Mouse (Mus musculus): ENCODE measurements around the gene Pigm. TPM values are rescaled to one million over a fixed set of nuclear protein-coding genes. Genes with fewer than 3 reads are reported as not detected.

Pigm gene
- total RNA-seq, 2 experiments from 2014 or later, result 3.3 to 4.0 TPM

DNA sequence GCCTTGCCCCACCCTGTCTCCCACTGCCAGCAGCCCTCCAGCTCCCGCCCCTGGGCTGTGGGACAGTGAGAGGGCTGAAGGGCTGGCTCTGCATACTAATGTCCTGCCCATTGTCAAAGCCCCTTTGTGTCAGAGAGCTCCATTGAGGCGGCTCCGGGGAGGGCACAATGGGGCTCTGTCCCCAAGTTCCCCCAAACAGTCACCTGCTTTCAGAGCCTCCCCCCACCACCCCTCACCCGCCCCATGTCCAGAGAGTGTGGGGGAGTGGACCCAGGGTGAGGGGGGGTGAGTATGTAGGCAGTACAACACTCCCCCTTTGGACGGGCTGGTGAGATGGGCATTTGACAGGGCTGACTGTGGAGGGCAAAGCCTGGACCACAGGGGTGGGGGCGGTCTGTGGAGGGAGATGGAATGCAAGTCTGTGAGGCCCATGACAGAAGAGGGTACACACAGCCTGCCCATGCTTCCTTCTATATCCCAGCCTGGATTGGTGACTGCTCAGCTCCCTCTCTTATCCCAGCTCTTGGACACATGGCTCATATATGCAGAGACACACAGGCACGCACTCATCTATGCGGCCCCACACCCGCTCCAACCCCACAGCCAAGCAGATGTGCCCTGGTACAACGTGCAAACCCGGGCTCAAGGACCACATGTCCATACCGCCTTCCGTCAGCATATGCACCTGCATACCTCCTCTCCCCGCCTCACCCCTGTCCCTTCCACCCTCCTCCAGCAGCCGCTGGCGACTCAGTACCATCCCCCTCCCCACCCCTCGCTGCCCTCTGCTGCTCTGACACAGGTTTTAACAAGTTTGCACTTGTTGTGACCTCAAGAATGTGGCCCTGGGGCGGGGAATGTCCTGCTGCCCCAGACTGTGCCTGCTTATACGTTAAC is 26.2 kb upstream of the Pigm start:
- intact Hi-C loops (cut with DNase I), result no loop called here
- no peak for DNase-seq

DNA sequence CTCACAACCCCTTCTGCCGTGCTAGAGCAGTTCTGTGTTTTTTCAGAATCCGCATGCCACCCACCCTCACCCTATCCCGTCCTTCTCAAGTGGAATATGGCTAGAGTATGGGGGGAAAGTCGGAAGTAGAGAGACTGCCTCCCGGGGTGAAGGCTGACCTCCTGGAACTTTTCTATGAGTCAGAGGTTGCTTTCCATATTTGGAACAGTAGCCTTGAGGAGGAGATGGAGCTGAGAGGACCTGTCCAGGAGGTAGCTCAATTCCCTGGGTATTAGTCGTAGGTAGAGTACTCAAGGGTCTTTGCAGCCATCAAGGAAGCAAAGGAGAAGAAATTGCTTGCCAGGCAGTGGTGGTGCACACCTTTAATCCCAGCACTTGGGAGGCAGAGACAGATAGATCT is 24.3 kb upstream of the Pigm start:
- DNase-seq, result no peak
- intact Hi-C loops (cut with DNase I), result no loop called here

DNA sequence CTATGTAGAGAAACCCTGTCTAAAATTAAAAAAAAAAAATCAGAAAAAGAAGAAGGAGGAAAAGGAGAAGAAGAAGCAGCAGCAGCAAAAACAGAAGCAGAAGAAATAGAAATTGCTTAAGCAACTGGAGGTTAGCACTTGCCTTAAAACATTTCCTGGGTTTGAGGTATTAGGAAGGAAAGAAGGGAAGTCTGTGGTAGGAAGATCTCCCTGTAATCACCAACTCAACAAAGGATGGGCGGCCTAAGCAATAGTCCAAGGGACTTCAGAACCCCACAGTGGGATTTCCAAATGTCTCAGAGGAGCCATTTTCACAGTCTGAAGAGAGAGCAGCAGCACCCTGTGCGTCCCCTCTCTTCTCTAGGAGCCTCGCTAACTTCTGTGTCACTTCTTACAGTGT is 23.9 kb upstream of the Pigm start:
- no peak for DNase-seq
- intact Hi-C loops (cut with DNase I), result no loop called here

DNA sequence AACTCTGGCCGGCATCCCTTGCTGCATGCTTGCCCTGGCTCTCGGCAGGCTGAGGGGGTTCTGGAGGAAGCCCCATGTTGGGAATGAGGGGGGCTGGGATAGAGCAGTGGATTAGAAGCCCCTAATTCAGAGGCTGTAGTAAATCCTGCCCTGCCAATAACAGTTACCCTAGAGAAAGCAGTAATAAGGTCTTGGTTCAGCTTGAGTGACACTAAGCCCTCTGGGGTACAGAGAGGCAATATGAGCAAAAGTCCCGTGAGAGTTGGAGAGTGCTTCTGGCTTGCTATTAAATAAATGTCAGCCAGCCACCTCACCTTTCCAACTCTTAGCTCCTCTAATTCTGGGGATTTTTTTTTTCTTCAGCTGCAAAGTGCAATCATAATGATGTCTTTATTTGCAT is 21.0 kb upstream of the Pigm start:
- intact Hi-C loops (cut with DNase I), result loop anchor here (2.0 to 5.0 kb wide), 2 partner anchors 29 to 308 kb away; no protein-coding TSS in a partner anchor
- no peak for DNase-seq

GRCm38 (mm10) chr1:172357550-172357949 is 18.8 kb upstream of the Pigm start:
- peak; percentile 25 to 49 for DNase-seq
- intact Hi-C loops (cut with DNase I), result loop anchor here (2.0 to 5.0 kb wide), 2 partner anchors 239 to 310 kb away; no protein-coding TSS in a partner anchor

GRCm38 (mm10) chr1:172358341-172358740 is 18.0 kb upstream of the Pigm start:
- no peak for DNase-seq
- intact Hi-C loops (cut with DNase I), result loop anchor here (5.0 kb wide), 1 partner anchor 311 kb away; no protein-coding TSS in a partner anchor

DNA sequence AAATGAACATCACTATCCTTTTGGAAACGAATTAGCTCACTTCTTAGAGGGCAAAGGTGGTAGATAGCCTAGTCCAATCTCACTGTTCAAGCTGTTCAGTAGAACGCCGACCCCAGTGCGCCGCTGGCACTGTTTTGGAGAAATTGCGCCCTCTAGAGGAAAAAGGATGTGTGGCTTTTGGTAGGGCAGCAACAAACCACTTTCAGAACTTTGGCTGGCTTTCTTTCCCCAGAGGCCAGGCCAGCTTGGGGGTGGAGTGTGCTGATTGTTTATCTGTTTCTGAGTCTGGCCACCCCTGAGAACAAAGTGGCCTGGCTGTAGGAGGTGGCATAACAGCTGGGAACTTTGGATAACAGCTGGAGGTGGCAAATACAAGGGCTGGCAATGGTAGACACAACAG is 11.7 kb upstream of the Pigm start:
- intact Hi-C loops (cut with DNase I), result no loop called here
- DNase-seq, result peak in 1 of 2 experiments; percentile 26

DNA sequence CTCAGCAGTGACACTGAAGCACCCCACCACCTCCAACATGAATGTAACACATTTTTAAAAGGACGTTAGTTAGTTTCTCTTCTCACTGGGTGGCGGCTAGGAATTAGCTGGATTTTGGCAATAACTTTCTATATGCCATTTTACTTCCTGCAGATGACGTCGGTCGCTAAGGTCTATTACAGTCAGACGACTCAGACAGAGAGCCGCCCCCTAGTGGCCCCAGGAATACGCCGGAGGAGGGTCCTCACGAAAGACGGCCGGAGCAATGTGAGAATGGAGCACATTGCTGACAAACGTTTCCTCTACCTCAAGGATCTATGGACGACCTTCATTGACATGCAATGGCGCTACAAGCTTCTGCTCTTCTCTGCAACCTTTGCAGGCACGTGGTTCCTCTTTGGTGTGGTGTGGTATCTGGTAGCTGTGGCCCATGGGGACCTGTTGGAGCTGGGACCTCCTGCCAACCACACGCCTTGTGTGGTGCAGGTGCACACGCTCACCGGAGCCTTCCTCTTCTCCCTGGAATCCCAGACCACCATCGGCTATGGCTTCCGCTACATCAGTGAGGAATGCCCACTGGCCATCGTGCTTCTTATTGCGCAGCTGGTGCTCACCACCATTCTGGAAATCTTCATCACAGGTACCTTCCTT is 7.5 kb upstream of the Pigm start:
- DNase-seq, result peak in 1 of 2 experiments; percentile 16
- intact Hi-C loops (cut with DNase I), result no loop called here

DNA sequence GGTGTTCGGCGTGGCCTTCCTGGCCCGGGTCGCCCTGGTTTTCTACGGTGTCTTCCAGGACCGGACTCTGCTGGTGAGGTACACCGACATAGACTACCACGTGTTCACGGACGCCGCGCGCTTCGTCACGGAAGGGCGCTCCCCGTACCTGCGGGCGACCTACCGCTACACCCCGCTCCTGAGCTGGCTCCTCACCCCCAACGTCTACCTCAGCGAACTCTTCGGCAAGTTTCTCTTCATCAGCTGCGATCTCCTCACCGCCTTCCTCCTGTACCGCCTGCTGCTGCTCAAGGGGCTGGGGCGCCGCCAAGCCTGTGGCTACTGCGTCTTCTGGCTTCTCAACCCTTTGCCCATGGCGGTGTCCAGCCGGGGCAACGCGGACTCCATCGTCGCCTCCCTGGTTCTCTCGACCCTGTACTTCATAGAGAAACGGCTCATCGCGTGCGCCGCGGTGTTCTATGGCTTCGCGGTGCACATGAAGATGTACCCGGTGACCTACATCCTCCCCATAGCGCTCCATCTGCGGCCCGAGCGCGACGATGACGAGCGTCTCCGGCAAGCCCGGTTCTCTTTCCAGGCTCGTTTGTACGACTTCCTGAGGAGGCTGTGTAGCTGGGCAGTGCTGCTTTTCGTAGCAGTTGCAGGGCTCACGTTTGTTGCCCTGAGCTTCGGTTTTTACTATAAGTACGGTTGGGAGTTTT is 562 bp downstream of the Pigm start:
- intact Hi-C loops (cut with DNase I), result no loop called here

DNA sequence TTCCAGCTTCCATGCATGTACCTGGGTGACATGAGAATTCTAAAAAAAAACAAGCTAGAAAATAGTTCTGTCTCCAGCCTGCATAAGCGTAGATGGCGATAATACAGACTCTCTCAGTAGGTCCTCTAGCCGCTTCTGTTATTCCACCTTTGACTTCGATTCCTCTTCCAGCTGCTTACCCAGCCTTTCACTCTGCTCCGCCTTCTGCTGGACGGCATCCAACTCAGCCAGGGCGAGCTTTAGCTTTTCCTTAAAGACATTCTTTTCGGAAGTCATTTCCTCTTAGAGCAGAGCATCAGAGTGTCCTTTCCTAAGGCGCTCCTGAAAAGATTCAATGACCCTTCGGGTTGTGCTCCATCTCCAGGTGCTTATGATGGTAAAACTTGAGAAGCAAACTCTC is 3.7 kb downstream of the Pigm start:
- intact Hi-C loops (cut with DNase I), result no loop called here
- DNase-seq, result peak in 1 of 2 experiments; percentile 17

More for the DNA sequence above, 562 bp downstream of the Pigm start:
- peak in 1 of 2 experiments; percentile 17 for DNase-seq

GRCm38 (mm10) chr1:172382090-172382489 is 5.7 kb downstream of the Pigm start:
- intact Hi-C loops (cut with DNase I), result no loop called here
- DNase-seq, result no peak

DNA sequence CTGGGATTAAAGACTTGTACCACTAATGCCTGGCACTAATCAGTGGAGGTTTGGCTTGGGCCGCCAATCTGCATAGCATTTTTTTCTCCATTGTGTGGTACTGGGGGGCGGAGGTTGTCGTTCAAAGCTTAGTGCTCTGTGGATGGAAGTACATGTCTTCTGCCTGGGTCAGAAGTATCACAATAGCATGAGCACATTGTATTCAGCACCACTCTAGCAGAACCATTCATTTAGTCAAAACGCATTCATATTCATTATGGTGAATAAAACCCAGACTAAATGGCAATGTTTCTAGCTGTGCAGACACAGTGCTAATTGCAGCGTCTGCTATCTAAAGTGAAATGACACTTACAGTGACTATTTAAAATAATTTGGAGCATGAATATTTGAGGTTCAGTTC is 10.9 kb downstream of the Pigm start:
- intact Hi-C loops (cut with DNase I), result no loop called here
- DNase-seq, result no peak

- DNase-seq, result no peak
- intact Hi-C loops (cut with DNase I), result no loop called here
Observed at GRCm38 (mm10) chr1:172390769-172391168, 14.4 kb downstream of the Pigm start.

DNA sequence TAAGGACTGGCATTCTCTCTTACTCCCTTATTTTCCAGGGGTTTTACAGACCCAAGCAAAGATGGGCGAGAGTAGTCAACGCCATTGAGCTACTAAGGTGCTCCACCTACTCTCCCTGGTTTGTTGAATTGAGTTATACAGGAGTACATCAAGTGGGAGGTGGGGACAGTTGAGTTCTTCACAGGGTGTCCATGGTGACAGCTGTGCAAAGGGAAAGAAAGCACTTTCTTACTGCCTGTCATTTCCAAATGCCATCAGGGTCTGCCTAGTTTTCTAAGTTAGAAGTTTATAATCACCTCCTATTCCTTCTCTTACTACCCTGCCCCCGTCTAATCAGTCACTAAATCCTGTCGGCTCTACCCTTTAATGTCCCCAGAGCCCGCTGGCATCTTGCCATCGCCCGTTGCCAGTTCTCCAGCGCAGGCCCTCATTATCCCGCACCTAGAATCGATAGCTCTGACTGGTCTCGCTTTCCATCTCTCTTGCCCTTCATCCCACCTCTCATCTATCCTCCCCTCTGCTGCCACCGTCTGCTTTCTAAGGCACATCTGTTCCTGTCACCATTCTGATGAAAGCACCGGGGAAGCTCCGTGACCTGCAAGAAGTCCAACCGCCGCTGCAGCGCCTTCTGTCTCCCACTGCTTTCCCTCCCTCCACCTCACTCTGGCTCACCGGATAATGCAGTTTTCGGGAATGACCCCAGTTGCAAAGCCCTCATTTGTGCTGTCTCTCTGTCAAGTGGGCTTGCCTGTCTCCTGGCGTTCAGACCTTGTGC is 15.6 kb downstream of the Pigm start:
- no peak for DNase-seq
- intact Hi-C loops (cut with DNase I), result no loop called here

DNA sequence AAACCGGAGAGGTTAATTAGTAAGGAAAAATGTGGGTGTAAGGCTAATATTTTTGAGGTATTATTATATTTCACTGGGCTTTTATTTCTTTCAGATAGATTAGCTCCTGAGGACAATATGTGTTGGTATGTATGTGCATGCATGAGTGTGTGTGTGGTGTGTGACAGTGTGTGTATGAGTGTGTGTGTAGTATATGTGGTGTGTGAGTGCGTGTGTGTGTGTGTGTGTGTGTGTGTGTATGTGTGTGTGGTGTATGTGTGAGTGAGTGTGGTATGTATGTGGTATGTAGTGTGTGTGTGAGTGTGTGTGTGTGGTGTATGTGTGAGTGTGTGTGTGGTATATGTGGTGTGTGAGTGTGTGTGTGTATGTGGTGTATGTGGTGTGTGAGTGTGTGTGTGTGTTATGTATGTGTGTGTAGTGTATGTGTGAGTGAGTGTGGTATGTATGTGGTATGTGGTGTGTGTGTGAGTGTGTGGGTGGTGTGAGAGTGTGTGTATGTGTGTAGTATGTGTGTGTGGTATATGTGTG is 16.4 kb downstream of the Pigm start:
- intact Hi-C loops (cut with DNase I), result no loop called here

DNA sequence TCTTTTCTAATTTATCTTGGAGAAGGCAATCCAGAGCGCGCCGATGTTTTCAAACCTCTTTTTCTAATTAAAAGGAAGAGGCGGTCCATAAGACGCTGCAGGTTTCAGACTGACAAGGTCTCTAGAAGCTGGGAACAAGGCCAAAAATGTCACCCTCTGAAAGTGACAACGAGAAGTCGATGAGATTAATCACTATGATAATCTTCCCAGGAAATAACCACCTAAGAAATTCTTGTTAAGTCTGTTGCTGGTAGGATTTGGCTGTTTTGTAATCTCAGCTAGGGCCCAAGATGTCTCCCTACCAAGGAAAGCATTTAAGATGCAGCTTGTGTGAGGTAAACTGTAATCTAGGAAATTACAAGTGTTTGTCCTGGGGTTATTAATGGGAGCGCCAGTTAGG is 17.4 kb downstream of the Pigm start:
- no peak for DNase-seq
- intact Hi-C loops (cut with DNase I), result no loop called here

More for the DNA sequence above, 16.4 kb downstream of the Pigm start:
- DNase-seq, result no peak

GRCm38 (mm10) chr1:172396996-172397752 is 20.8 kb downstream of the Pigm start:
- no peak for DNase-seq
- intact Hi-C loops (cut with DNase I), result no loop called here

DNA sequence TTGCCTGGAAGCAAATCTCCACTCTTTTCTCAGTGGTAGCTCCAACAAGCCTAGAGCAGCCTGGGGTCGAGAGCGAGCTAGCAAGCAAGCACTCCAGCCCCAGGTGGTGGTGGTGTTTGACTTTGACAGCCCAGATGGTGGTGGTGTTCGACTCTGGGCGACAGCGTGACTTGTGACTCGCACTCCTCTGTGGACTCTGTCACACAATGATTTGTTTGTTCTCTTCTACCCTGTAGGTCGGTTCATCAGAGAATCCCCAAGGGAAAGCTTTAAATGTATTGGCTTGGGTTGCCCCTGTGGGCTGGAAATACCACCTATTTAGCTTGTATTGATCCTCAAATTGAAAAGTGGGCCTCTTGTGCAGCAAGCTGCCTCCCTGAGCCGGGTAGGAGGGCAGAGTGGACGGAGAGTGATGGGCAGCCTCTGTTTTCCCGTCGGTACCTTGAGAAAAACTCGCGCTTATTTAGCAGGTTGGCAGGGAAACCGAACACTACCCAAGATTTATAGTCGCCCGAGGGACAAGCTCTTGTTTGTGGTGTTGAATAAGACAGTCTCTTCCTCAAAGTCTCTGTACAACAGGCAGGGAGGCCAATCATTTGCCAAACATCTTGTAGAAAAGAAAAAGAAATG is 29.8 kb downstream of the Pigm start:
- DNase-seq, result no peak
- intact Hi-C loops (cut with DNase I), result no loop called here

- intact Hi-C loops (cut with DNase I), result no loop called here
- no peak for DNase-seq
Observed at GRCm38 (mm10) chr1:172408996-172409395, 32.6 kb downstream of the Pigm start.

Data from gastrocnemius, postnatal 36 days (tissue).